Mouse (Mus musculus): ENCODE results near the gene Zfp423. TPM values are rescaled to one million over a fixed set of nuclear protein-coding genes. Genes with fewer than 3 reads are reported as not detected.

Gene Zfp423
- total and polyA plus RNA-seq, 3 experiments, result not detected

DNA sequence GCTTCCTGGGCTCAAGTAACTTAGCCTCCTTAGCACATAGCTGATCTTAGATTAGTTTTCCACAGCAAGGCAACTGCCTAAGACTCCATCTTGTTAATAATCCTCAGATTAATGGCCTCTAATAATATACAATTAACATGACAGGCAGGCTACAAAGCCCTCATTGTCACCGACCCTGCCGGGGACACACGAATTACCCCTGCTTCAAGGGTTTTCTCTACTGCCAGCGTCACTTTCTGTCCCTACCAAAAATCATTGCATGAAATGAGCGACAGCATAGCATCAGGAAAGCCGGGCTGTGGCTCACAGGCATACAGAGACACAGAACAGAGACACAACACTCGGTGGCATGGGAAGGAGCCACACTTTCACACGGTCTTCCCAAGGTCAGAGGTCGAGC lies 262.3 kb downstream of the Zfp423 start:
- Histone ChIP-seq H3K27ac (ENCODE audit: control insufficient read depth, low read depth, low read length) (no peak overlapping the region), H3K36me3 (ENCODE audit: control insufficient read depth in 1 of 2, insufficient read depth in 2 of 2, low read length in 2 of 2) (no peaks in the 10 kb centered on the region), H3K4me3 (ENCODE audit: control insufficient read depth in 1 of 2, insufficient read depth in 1 of 2, low read depth in 2 of 2, low read length in 2 of 2) (no peak overlapping the region), H3K9ac (ENCODE audit: control insufficient read depth, low read depth, low read length, poor library complexity, severe bottlenecking) (no peak overlapping the region), H3K79me2 (ENCODE audit: control insufficient read depth, insufficient read depth, low read length, poor library complexity) (no peaks in the 10 kb centered on the region), H3K27me3 (ENCODE audit: control insufficient read depth in 1 of 2, insufficient read depth in 2 of 2, low read length in 2 of 2) (no peaks in the 10 kb centered on the region), H3K9me3 (replicated peaks; ENCODE audit: insufficient read depth, low read length) (no peaks in the 10 kb centered on the region; the same call in 1 of the 2 replicates), H3K4me1 (ENCODE audit: control insufficient read depth in 1 of 2, insufficient read depth in 2 of 2, low read length in 2 of 2) (no peaks in the 10 kb centered on the region)
- no peak for DNase-seq (ENCODE audit: low read depth, low spot score)
- TF ChIP-seq RCOR1 (IDR thresholded peaks at IDR 0.05; ENCODE audit: low read depth, low read length), result no peak
- TF ChIP-seq USF2 (IDR thresholded peaks at IDR 0.05; ENCODE audit: borderline replicate concordance in 1 of 2, insufficient read depth in 1 of 2, low read depth in 1 of 2, low read length in 2 of 2), result no peak
- no peak for TF ChIP-seq NELFE (IDR thresholded peaks at IDR 0.05; ENCODE audit: low read depth, low read length)
- TF ChIP-seq POLR2AphosphoS2 (IDR thresholded peaks at IDR 0.05; ENCODE audit: low read length), result no peak
- no peak for TF ChIP-seq MYC (IDR thresholded peaks at IDR 0.05; ENCODE audit: low read depth, low read length)
- no peak for TF ChIP-seq SIN3A (IDR thresholded peaks at IDR 0.05; ENCODE audit: low read length)
- no peak for TF ChIP-seq GATA1 (IDR thresholded peaks at IDR 0.05; ENCODE audit: low read depth, low read length)
- TF ChIP-seq MXI1 (IDR thresholded peaks at IDR 0.05; ENCODE audit: low read depth, low read length), result no peak
- TF ChIP-seq ZC3H11A (IDR thresholded peaks at IDR 0.05; ENCODE audit: low read depth, low read length), result no peak
- TF ChIP-seq ELF1 (IDR thresholded peaks at IDR 0.05; ENCODE audit: low read depth, low read length), result no peak
- no peak for TF ChIP-seq POLR2AphosphoS5 (IDR thresholded peaks at IDR 0.05; ENCODE audit: borderline replicate concordance, low read depth, low read length)
- TF ChIP-seq CHD1 (IDR thresholded peaks at IDR 0.05; ENCODE audit: low read depth, low read length), result no peak
- TF ChIP-seq RAD21 (IDR thresholded peaks at IDR 0.05; ENCODE audit: low read depth, low read length), result no peak
- no peak for TF ChIP-seq USF1 (IDR thresholded peaks at IDR 0.05; ENCODE audit: low read depth, low read length)
- TF ChIP-seq CHD2 (IDR thresholded peaks at IDR 0.05; ENCODE audit: low read length), result no peak
- no peak for TF ChIP-seq POLR2A (IDR thresholded peaks at IDR 0.05; ENCODE audit: control insufficient read depth in 1 of 2, insufficient read depth in 1 of 2, low read depth in 1 of 2, low read length in 2 of 2, poor library complexity in 1 of 2)
- no peak for TF ChIP-seq MAFK (IDR thresholded peaks at IDR 0.05; ENCODE audit: borderline replicate concordance, low read depth, low read length)

DNA sequence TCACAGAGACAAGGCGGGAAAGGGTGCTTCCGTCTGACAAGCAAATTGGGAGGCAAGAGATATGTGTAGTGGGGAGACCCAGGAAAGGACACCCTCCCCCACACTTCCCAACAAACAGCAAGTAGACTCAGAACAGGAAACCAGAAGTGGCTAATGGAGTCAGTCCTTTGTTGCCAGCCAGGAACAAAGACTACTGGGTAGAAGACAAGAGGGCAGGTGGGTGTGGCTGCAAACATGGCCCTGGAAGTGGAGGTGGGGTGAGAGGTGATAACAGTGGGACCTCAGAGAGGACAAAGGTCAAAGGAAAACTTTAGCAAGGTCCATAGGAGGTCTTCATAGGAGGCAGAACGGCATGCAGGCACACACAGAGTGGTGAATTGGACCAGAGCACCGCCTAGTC lies 265.7 kb downstream of the Zfp423 start:
- TF ChIP-seq ZMIZ1 (IDR thresholded peaks at IDR 0.05; ENCODE audit: low read depth, low read length) (no peak), TAL1 (IDR thresholded peaks at IDR 0.05; ENCODE audit: low read length) (no peak), KAT2A (conservative IDR thresholded peaks at IDR 0.05; ENCODE audit: low read depth, low read length) (no peak), RCOR1 (IDR thresholded peaks at IDR 0.05; ENCODE audit: low read depth, low read length) (no peak), POLR2AphosphoS5 (IDR thresholded peaks at IDR 0.05; ENCODE audit: borderline replicate concordance, low read depth, low read length) (no peak), CTCF (IDR thresholded peaks at IDR 0.05 in 2 of 3, conservative IDR thresholded peaks at IDR 0.05 in 1 of 3; ENCODE audit: control insufficient read depth in 1 of 3, insufficient read depth in 1 of 3, low read depth in 2 of 3, low read length in 3 of 3, poor library complexity in 1 of 3, severe bottlenecking in 1 of 3) (no peak), NELFE (IDR thresholded peaks at IDR 0.05; ENCODE audit: low read depth, low read length) (no peak)
- no peak overlapping the region for H3K4me3 ChIP-seq (ENCODE audit: control insufficient read depth in 1 of 2, insufficient read depth in 1 of 2, low read depth in 2 of 2, low read length in 2 of 2)

More for the DNA sequence above, 265.7 kb downstream of the Zfp423 start:
- no peaks in the 10 kb centered on the region for H3K36me3 ChIP-seq (ENCODE audit: control insufficient read depth in 1 of 2, insufficient read depth in 2 of 2, low read length in 2 of 2)
- no peak overlapping the region for H3K9ac ChIP-seq (ENCODE audit: control insufficient read depth, low read depth, low read length, poor library complexity, severe bottlenecking)
- H3K79me2 ChIP-seq (ENCODE audit: control insufficient read depth, insufficient read depth, low read length, poor library complexity), result no peaks in the 10 kb centered on the region
- no peaks in the 10 kb centered on the region for H3K4me1 ChIP-seq (ENCODE audit: control insufficient read depth in 1 of 2, insufficient read depth in 2 of 2, low read length in 2 of 2)
- H3K27ac ChIP-seq (ENCODE audit: control insufficient read depth, low read depth, low read length), result no peak overlapping the region
- DNase-seq (ENCODE audit: low read depth, low spot score), result no peak
- H3K27me3 ChIP-seq (ENCODE audit: control insufficient read depth in 1 of 2, insufficient read depth in 2 of 2, low read length in 2 of 2), result no peaks in the 10 kb centered on the region
- H3K9me3 ChIP-seq (replicated peaks; ENCODE audit: insufficient read depth, low read length), result no peaks in the 10 kb centered on the region
